Mouse (Mus musculus) mesoderm, embryonic 11.5 days (tissue): ENCODE measurements around the gene Rps11.
"Not testable (repeated sequence)": the region's sequence is repeated elsewhere in the genome, so short reads cannot be mapped to it uniquely, and the experiment has no call there.

ENCODE experiments used
- DNase-seq: peaks from one replicate; pipeline ENCODE4 v3.0.0-alpha.2; 2012; ENCODE audit warnings: low read depth, low spot score

Gene Rps11

GRCm38 (mm10) chr7:45133446-45134159 lies 9.4 kb upstream of the Rps11 start:
- no peak for DNase-seq

GRCm38 (mm10) chr7:45131850-45132249 lies 7.6 kb upstream of the Rps11 start:
- no peak for DNase-seq

GRCm38 (mm10) chr7:45129776-45130512 lies 5.7 kb upstream of the Rps11 start:
- no peak for DNase-seq

- DNase-seq, result peak; percentile 83
These were observed 5.1 kb upstream of the Rps11 start for GRCm38 (mm10) chr7:45129318-45129717.

- peak; percentile 99 for DNase-seq
These were observed 4.5 kb upstream of the Rps11 start, which contains the start of gene Rpl13a for GRCm38 (mm10) chr7:45128624-45129246. TSS of gene Rpl13a (minus strand) at chr7:45128761.

- DNase-seq, result no peak
These were observed 3.5 kb upstream of the Rps11 start for GRCm38 (mm10) chr7:45127700-45128224.

- no peak for DNase-seq
These were observed 2.8 kb upstream of the Rps11 start for GRCm38 (mm10) chr7:45126844-45127699.

- no peak for DNase-seq
These were observed 2.1 kb upstream of the Rps11 start for GRCm38 (mm10) chr7:45126147-45126843.

- DNase-seq, result not testable (repeated sequence)
These were observed 1.4 kb upstream of the Rps11 start for GRCm38 (mm10) chr7:45125649-45126048.

- peak; percentile 60 for DNase-seq
These were observed 933 bp upstream of the Rps11 start for GRCm38 (mm10) chr7:45125144-45125600.

- DNase-seq, result no peak
These were observed 1.1 kb downstream of the Rps11 start for GRCm38 (mm10) chr7:45123186-45123570.

- DNase-seq, result no peak
These were observed 1.6 kb downstream of the Rps11 start for GRCm38 (mm10) chr7:45122561-45123185.

- DNase-seq, result no peak
These were observed 2.3 kb downstream of the Rps11 start for GRCm38 (mm10) chr7:45121966-45122365.

- no peak for DNase-seq
These were observed 2.8 kb downstream of the Rps11 start for GRCm38 (mm10) chr7:45121404-45121803.

- no peak for DNase-seq
These were observed 4.2 kb downstream of the Rps11 start for GRCm38 (mm10) chr7:45119780-45120709.

- DNase-seq, result no peak
These were observed 5.9 kb downstream of the Rps11 start for GRCm38 (mm10) chr7:45118336-45118735.

GRCm38 (mm10) chr7:45117566-45117965 lies 6.7 kb downstream of the Rps11 start:
- DNase-seq, result no peak

GRCm38 (mm10) chr7:45113476-45113875 lies 10.8 kb downstream of the Rps11 start:
- no peak for DNase-seq

GRCm38 (mm10) chr7:45112529-45112928 lies 11.7 kb downstream of the Rps11 start:
- no peak for DNase-seq
